Mouse (Mus musculus) C2C12 (cell line): ENCODE results near the gene Tmem145.

ENCODE experiments used
- CEBPB ChIP-seq: IDR thresholded peaks from one replicate; pipeline ENCODE4 v1.6.1; 2011; ENCODE audit warnings: low read depth, mild to moderate bottlenecking, control low read depth, moderate library complexity
- CTCF ChIP-seq: IDR thresholded peaks from one replicate; pipeline ENCODE4 v1.5.1; 2011; ENCODE audit not compliant: control insufficient read depth, insufficient read depth, insufficient read length
- MAX ChIP-seq: IDR thresholded peaks from one replicate; pipeline ENCODE4 v1.6.1; 2011; ENCODE audit warnings: mild to moderate bottlenecking, control low read depth
- MYOD1 ChIP-seq: IDR thresholded peaks from one replicate; pipeline ENCODE4 v1.6.1; 2011; ENCODE audit warnings: low read depth; ENCODE audit not compliant: control insufficient read depth, insufficient read length
- MYOG ChIP-seq: IDR thresholded peaks from one replicate; pipeline ENCODE4 v1.6.1; 2011; ENCODE audit not compliant: control insufficient read depth, insufficient read length; ENCODE audit errors: extremely low read depth
- USF1 ChIP-seq: IDR thresholded peaks from one replicate; pipeline ENCODE4 v1.6.1; 2011; ENCODE audit warnings: low read depth, mild to moderate bottlenecking, control low read depth, moderate library complexity

DNA sequence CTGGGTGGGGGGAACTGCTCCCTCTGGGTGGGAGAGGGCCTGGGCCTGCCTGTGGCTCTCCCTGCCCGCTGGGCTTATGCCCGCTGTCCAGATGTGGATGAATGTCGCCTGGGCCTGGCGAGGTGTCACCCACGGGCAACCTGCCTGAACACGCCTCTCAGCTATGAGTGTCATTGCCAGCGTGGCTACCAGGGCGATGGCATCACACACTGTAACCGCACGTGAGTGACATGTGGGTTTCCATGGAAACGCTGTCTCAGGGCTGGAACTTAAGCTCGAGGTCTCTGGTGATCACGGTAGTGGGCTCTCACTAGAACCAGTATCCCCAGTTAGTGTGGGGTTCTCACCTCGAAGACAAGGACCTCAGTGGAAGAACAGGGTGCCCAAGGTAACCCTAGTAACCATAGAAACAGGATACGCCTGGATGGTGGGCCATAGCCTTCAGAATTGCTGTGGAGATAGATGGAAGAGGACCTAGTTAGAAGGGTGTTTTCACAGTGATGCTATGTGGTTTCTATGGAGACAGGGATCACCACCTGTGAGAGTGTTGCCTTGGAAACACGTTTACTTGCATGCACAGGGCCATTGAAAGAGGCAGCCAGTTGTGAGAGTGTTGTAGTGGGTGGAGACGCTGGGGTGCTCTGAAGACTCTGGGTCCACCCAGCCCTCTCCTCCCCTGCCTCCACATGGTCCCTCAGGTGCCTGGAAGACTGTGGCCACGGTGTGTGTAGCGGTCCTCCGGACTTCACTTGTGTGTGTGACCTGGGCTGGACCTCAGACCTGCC lies 35.3 kb downstream of the Tmem145 start:
- no peak for TF ChIP-seq USF1
- no peak for TF ChIP-seq CTCF
- TF ChIP-seq MYOG: no peak
- no peak for TF ChIP-seq MAX
- no peak for TF ChIP-seq CEBPB
- TF ChIP-seq MYOD1: no peak
